Mouse (Mus musculus): ENCODE data around the gene Mast2.
A peak's percentile ranks its signal among the peaks of the same experiment; 100 is the strongest.

The Mast2 gene

DNA sequence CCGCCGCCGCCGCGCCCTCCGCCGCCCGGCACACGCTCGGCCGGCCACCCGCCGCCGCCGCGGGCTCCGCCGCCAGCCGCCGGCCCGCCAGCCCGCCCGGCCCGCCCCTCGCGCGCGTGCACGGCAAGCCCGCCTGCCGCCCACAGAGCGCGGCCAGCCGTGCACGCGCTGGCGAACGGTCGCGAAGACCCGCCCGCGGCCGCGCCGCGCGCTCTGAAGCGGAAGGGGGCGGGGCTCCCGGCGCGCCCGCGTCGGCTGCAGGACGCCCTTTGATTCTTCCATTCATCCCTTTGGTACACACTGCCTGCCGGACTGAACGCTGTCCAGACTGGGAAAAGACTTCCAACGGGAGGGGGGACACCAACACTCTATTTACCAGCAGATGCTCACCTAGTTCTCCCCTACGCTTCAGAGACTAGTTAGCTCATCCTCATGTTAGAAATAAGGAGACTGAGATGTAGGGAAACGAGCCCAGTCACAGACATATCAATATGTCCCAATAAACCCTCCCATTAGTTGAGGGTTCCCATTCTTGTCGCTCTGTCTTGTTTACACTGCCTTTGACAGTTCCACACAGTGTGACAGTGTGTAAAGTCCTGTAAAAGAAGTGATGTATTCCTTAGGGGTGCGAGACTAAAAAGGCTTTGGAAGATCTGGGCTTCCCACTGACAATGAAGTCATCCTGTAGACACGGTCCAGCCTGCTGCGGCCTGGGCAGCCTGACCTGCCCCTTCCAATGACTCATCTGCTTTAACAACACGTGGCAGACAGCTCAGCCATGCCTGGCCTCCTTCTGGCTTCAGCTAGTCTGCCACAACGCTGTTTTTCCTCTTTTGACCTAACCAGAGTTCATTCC is at the start of gene Mast2:
Gene Mast2, minus strand, starts transcription at position 58 of the 856 bp plus-strand sequence.
- DNase-seq = peak; percentile 93 to 95

GRCm38 (mm10) chr4:116507425-116508218 is 43.6 kb upstream of the Mast2 start, which contains the start of gene Ipp:
Gene Ipp (plus strand): TSS chr4:116507549.
- peak; percentile 98 to 99 for DNase-seq

- DNase-seq = peak in 1 of 2 experiments; percentile 18
These were observed 43.0 kb upstream of the Mast2 start for GRCm38 (mm10) chr4:116506886-116507424.

DNA sequence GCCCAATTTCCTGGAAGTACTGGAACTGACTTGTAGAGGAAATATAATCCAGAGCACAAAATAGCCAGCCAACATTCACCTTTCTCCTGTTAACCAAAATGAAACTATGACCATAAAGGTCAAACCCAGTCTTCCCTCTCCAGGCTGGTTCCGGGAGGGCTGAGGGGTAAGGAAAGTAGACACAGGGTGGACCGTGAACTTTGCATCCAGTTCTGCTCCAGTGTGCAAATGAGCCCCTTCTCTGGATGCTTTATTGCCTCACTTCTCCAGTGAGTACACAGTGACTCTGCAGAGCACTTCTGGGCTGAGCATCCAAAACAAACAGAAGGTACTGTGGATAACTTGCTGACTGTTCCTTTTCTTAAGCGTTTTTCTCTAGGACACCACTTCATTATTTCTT is 36.0 kb upstream of the Mast2 start:
- DNase-seq = no peak

DNA sequence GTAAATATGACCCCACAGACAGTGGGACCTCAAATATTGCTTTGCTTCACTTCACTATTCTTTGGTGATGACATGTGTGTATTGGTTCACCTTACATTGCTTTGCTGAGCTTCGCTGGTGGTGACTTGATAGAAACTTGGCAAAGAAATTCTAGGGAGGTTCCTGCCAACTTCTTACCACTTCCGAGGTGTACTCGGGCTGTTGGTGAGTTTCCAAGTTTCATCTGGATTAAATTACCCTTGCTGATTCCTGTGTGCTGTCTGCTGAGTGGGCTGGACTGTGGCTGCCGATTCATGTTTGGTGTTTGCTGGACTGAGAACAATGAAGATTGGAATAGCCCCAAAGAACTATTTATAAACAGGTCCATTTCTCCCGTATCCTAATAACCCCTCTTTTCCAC is 29.7 kb upstream of the Mast2 start:
- DNase-seq = no peak

DNA sequence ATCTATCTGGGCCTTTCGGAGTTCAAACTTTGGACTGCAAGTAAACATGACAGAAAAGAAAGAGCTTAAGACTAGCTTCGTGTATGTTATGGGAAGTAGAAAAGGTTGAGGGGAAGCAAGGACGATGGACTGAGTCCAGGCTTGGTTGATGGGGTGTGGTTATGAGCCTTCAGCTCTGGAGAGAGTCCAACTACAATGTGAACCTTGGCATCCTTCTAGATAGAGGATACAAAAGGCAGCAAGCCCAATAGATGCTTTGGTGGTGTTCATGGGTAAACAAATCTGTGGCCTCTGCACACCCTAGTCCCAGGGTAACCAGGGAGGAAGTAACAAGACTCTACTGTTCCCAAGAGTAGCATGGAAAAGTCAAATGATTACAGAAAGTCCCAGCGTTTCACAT is 28.5 kb upstream of the Mast2 start:
- DNase-seq = no peak

DNA sequence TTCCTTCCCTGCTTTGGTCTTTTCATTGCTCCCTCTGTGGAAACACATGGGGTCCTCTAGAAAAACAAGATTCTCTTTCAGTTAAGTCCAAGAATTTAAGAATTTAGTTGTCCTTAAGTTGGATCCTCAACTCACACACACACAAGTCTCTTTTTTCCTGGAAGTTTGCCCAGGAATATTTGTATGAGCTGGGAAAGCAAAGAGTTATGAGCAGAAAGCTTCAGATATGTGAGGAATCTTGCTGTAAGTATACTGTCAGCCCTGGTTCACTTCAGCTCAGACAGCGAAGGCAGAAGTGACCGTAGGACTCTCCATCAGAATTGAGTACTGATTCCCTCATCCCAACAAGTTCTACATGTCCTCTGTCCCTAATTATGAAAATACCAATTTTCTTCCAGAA is 27.9 kb upstream of the Mast2 start:
- DNase-seq = no peak

DNA sequence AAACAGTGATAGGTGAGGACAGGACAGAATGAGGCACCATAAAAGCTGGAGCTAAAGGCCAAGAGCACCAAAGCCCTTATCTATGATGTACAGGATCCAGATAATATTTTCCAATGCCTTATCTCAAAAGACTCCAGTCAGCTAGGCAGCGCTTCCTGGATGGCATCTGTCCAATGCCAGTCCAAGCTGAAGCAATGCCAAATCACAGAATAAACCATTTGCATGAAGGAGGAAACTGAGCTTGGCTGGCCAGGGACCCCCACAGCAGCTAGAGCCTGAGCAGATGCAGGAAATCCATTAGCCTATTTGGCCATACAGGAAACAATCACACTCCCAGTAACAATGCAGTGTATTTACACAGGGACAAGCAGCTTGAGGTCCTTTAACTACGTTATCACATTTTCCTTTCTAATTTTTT is 27.1 kb upstream of the Mast2 start:
- peak; percentile 67 to 69 for DNase-seq

DNA sequence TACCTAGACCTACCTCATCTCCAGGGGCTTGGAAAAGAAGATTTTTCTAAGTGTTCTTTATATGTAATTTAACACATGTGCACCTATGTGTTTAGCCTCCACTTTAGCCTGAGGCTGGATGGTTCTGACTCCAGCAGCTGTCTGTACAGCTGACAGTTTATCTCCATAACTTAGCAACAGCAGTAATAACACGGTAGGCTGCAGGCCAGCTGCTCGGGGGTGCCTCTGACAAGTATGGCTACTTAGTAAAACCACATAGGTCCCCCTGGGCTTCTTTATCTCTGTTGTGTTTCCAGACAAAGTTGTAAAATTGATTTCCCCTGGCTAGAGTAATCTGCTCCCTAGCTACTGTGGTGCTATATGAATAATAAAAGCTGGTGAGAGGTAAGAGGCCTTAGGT is 19.5 kb upstream of the Mast2 start:
- DNase-seq = no peak

- no peak for DNase-seq
These were observed 17.3 kb upstream of the Mast2 start for GRCm38 (mm10) chr4:116481322-116481721.

DNA sequence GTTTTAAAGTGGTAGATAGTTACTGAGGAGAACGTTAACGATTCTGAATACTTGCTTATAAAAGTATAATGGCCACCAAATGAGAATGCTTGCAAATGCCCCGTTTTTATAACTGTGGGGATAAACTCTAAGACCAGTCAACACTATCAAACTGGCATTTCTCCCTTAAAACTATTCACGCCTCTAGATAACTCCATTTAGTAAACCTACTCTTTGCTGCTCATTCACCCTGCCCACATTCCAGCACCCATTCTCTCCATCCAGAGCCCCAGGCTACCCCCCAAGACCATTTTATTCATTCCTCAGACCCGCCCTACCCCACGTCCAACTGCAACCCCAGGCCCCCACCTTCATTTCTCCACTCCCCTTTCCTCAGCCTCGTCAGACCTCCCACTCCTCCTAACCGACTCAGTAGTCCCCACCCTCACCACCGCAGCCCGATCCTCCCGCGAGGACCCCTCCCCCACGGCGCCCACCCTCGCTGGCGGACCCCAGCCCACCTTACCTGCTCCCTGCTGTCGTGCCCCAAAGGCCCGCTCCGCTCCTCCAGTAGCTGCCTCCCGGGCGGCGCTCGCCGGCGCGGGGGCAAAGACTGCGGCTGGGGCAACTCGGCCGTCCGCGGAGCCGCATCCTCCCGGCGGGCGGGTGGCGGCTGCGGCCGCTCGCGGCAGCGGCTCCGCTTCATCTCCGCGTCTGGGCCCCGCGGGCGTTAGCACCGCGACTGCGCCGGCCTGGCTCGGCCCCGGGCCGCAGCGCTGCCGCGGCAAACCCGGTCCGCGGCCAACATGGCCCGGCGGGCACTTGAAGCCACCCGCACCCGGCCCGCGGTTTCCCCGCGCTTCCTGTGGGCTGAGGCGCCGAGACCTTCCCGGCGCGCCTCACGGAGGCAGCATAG is 505 bp downstream of the Mast2 start:
- peak; percentile 74 to 75 for DNase-seq

GRCm38 (mm10) chr4:116461943-116462342 is 2.0 kb downstream of the Mast2 start:
- no peak for DNase-seq

GRCm38 (mm10) chr4:116451553-116451952 is 12.4 kb downstream of the Mast2 start:
- DNase-seq = no peak

DNA sequence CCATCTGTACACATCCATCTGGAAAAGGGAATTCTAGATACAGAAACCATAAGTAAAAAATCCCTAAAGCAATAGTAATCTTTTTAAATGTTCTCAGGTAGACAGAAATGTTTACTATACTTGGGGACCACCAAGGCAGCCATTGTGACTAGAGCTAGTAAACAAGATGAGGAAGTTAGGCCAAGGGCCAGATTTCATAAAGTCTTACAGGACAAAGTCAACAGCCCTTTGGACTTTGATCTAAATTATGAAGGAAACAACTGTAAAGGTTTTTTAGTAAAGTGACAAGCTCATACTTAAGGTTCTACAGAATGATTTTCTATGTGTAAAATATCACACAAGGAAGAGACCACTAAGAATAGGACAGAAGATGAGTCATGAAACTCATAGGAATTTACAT is 14.0 kb downstream of the Mast2 start:
- DNase-seq = no peak

- peak; percentile 70 to 80 for DNase-seq
These were observed 15.3 kb downstream of the Mast2 start for GRCm38 (mm10) chr4:116448673-116449072.

DNA sequence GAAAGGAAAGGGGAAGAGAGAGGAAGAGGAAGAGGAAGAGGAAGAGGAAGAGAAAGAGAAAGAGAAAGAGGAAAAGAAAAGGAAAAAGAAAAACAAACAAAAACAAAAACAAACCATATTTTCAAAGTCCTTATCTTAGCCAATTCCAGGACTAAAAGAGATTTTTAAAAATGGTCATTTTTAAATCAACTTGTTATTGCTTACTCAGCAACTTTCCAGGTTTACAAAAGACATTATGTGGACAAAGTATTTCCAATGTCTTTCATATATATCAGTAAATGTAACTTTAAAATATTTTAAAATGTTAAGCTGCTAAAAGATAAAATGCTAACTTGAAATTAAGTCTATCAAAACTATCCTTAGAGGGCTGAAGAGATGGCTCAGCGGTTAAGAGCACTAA is 24.6 kb downstream of the Mast2 start:
- no peak for DNase-seq

- no peak for DNase-seq
These were observed 25.4 kb downstream of the Mast2 start for GRCm38 (mm10) chr4:116438561-116438960.

- peak in 1 of 2 experiments; percentile 9 for DNase-seq
These were observed 28.4 kb downstream of the Mast2 start for GRCm38 (mm10) chr4:116435626-116436025.

GRCm38 (mm10) chr4:116422186-116422585 is 41.8 kb downstream of the Mast2 start:
- no peak for DNase-seq

GRCm38 (mm10) chr4:116421170-116421569 is 42.8 kb downstream of the Mast2 start:
- peak; percentile 22 to 48 for DNase-seq

DNA sequence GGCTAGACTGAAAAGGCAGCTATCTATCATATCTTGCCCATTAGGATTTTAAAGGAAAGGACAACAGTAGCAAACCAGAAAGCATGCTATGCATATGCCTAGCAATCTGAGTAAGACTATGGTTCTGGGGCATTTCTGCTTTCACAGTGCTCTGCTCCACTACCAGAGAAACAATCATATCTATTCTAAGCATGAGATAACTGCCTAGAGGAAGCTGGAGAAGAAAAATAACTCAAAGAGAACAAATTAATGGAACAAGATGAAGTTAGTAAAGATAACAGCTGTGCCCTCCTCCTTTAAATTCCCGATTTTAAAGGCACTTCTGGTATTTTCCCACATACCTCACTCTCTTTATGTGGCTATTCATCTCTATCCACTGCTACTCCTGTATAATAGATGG is 51.0 kb downstream of the Mast2 start:
- no peak for DNase-seq

DNA sequence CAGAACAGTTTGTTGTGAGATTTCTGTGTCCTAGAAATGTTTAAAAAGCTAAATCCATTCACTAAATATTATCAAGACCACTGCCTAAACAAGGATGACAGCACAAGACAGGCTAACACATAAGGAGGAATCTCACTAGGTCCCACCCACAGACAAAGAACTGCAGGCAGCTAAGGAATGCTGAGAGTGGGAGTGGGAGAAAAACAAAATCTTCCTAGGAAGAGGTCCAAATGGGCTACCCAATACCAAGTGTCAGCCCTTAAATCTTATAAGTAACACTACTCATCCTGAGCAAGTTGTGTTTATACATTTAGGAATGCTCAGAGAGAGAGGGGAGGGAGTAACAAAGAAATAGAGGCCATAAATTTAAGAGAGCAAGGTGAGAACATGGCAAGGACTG is 52.6 kb downstream of the Mast2 start:
- no peak for DNase-seq
